Mouse (Mus musculus) G1E (cell line): ENCODE measurements around the gene Hid1.

Source experiments
- CTCF ChIP-seq: IDR thresholded peaks from 2 replicates; pipeline ENCODE4 v1.5.1; 2012; ENCODE audit warnings: low read depth, low read length, inconsistent platforms, mixed read lengths
- GATA1 ChIP-seq: IDR thresholded peaks from 2 replicates; pipeline ENCODE4 v1.6.1; 2012; ENCODE audit warnings: borderline replicate concordance, low read length, inconsistent platforms, mixed read lengths
- TAL1 ChIP-seq: conservative IDR thresholded peaks from 2 replicates; pipeline ENCODE4 v1.6.1; 2012; ENCODE audit warnings: low read depth, low read length, inconsistent platforms, mixed read lengths

GRCm38 (mm10) chr11:115371354-115371753, 3.8 kb upstream of the Hid1 start:
- TF ChIP-seq CTCF, result no peak
- no peak for TF ChIP-seq GATA1
- TF ChIP-seq TAL1, result no peak
